Mouse (Mus musculus) embryonic fibroblast, embryonic 13.5 days (primary cell): ENCODE data around the gene Fam53b.

Experiments
- CTCF ChIP-seq: IDR thresholded peaks from 2 replicates; pipeline ENCODE4 v1.5.1; 2011; ENCODE audit warnings: mild to moderate bottlenecking, control low read depth, low read length, moderate library complexity, borderline replicate concordance; ENCODE audit not compliant: insufficient read depth
- POLR2A ChIP-seq: IDR thresholded peaks from 2 replicates; pipeline ENCODE4 v1.6.1; 2011; ENCODE audit warnings: low read depth, mild to moderate bottlenecking, control low read depth, low read length, moderate library complexity

DNA sequence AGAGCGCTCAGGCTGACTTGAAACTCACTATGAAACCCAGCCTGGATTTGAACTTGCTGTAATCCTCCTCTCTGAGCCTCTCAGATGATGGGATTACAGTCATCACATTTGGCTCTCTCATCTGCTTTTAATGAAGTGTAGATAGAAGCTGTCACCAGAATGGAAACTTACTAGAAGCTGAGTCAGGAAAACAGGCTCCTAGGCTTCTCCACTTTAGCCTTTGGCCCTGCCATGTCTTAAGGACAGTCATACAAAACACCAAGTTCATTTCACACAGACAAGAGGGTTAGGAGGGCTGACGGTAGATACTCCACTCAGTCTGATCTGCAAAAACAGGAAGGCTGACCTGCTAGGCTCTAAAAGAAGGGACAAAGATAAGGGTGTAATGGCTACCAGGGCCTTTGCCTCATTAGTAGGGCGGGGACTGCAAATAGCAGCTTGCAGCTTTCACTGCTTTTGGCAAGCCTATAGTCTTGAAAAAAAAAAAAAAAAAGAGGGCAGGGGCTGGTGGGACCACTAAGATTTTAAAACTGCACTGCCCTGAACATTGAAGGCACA, 48.0 kb downstream of the Fam53b start:
- TF ChIP-seq POLR2A (no peak), CTCF (no peak)
